Mouse (Mus musculus): ENCODE results near the gene Slc28a3.

DNA sequence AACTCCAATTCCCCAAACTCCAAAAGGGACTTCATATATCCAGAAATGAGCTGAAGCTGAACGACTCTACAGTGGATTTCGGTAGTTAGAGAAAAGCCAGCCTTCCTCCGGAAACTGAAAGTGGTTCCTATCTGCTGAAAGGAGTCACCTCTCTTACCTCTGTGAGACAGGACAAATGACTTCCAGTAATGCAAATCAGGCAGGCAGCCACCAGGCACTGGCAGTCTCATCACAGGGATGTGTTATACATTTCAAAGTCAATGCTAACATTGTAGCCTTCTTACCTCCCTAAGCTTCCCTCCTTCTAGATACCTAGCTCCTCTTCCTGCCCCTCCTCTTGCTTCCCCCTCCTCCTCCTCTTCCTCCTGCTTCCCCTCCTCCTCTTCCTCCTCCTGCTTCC, 101.4 kb downstream of the Slc28a3 start:
- TF ChIP-seq CTCF (IDR thresholded peaks at IDR 0.05; ENCODE audit: low read depth) (no peak), EP300 (IDR thresholded peaks at IDR 0.05; ENCODE audit: low read depth) (no peak)
